Mouse (Mus musculus): ENCODE measurements around the gene Pigb.

DNA sequence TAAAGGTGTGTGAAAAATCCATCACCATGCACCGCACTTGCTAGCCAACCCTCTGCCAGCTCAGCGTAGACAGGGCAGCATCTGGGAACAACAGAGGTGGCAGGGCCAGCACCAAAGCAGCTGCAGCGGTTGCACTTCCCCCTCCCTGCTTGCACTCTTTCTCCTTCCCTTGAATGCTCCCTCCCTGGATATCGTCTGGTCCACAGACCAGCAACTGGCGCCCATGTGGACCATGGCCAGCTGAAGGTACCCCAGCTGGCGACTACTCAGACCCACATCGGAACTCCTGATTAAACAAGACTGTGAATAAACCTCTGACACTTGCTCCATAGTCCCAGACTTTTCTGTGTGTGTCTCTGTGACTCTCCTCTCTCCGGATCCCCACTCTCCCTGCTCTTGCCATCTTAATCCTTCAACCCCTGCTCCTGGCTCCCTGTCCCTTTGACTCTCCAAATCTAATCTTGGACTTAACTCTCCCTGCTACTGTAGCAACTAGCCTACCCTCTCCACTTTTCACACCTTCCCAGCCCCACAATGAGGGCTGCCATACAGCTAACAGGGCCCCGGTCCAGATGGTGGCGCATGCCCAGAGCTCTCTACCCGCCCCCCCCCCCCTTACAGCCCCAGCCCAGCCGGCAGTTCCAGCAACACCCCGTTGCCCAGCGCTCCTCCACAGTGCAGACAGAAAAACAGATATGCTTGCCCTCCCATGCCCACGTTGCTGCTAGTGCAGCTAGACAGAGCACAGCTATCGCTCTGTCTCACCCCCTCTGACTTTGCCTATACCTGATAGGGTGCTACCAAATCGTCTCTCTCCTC lies 14.2 kb downstream of the Pigb start:
- TF ChIP-seq CTCF (IDR thresholded peaks at IDR 0.05; ENCODE audit: low read depth) (no peak), EP300 (IDR thresholded peaks at IDR 0.05; ENCODE audit: low read depth) (no peak)

Measured in liver, postnatal 0 days (tissue).